Mouse (Mus musculus) G1E (cell line): Measurements from ENCODE around the gene Cep57l1.

Experiments
- CTCF ChIP-seq: IDR thresholded peaks from 2 replicates; pipeline ENCODE4 v1.5.1; 2012; ENCODE audit warnings: low read depth, low read length, inconsistent platforms, mixed read lengths
- GATA1 ChIP-seq: IDR thresholded peaks from 2 replicates; pipeline ENCODE4 v1.6.1; 2012; ENCODE audit warnings: borderline replicate concordance, low read length, inconsistent platforms, mixed read lengths
- GATA2 ChIP-seq: IDR thresholded peaks from 2 replicates; pipeline ENCODE4 v1.6.1; 2012; ENCODE audit warnings: low read depth, low read length, inconsistent platforms, borderline replicate concordance
- POLR2AphosphoS5 ChIP-seq: IDR thresholded peaks from 2 replicates; pipeline ENCODE4 v1.6.1; 2012; ENCODE audit warnings: low read depth, low read length, inconsistent platforms; ENCODE audit not compliant: insufficient replicate concordance

DNA sequence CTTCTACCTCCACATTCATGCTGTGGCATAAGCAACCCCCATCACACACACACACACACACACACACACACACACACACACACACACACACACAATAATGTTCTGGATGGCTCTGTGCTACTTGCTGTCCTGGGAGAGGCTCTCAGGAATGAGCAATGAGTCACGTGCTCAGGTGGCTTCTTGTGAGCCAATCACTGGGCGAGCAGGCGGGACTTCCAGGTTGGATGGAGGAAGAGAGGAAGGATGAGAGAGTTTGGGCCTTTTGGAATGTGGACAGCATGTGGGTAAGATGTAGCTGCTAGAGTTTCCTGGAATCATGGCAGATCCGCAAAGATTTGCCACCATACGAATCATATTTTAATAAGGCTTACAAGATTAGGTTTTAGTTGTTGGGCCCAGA is 52.4 kb downstream of the Cep57l1 start:
- TF ChIP-seq CTCF = no peak
- TF ChIP-seq GATA1 = no peak
- no peak for TF ChIP-seq POLR2AphosphoS5
- TF ChIP-seq GATA2 = no peak
